Mouse (Mus musculus) heart, adult 2 months (tissue): ENCODE measurements at regions not wholly inside any gene's neighbourhood (a gene's known extent, or its start where the extent isn't known, plus 50 kb on each side); places are given as distances from the start of the nearest gene placed in this dataset.

ENCODE experiments used
- DNase-seq, 2 experiments: peaks; one replicate each; pipeline ENCODE4 v3.0.0; 2021
- H3K27ac ChIP-seq: fragments of 200-600 bp; 2 replicates; pipeline ENCODE4 v1.8.1; 2022
- H3K27me3 ChIP-seq: fragments of 200-500 bp; 2 replicates; pipeline ENCODE4 v1.6.1; 2012; ENCODE audit warnings: mild to moderate bottlenecking, low read length, inconsistent platforms, mixed read lengths; ENCODE audit not compliant: control insufficient read depth, insufficient read depth
- H3K36me3 ChIP-seq: fragments of 200-500 bp; 2 replicates; pipeline ENCODE4 v1.6.1; 2012; ENCODE audit warnings: low read length, inconsistent platforms; ENCODE audit not compliant: control insufficient read depth, insufficient read depth
- H3K4me1 ChIP-seq: fragments of 200-500 bp; 2 replicates; pipeline ENCODE4 v1.6.1; 2011; ENCODE audit warnings: low read length; ENCODE audit not compliant: control insufficient read depth, insufficient read depth
- H3K4me3 ChIP-seq: fragments of 200-600 bp; 2 replicates; pipeline ENCODE4 v1.8.1; 2022
- H3K79me2 ChIP-seq: fragments of 200-500 bp; replicated peaks from 2 replicates; pipeline ENCODE4 v1.6.1; 2012; ENCODE audit warnings: mild to moderate bottlenecking, inconsistent platforms, low read length, moderate library complexity, mixed read lengths; ENCODE audit not compliant: control insufficient read depth, insufficient read depth
- H3K9ac ChIP-seq: fragments of 200-500 bp; 2 replicates; pipeline ENCODE4 v1.6.1; 2012; ENCODE audit warnings: low read depth, mild to moderate bottlenecking, control low read depth, inconsistent platforms, low read length, mixed read lengths
- CTCF ChIP-seq: fragments of 200-600 bp; IDR thresholded peaks from 2 replicates; pipeline ENCODE4 v1.8.1; 2022; ENCODE audit warnings: antibody characterized with exemption, mild to moderate bottlenecking, moderate library complexity
- EP300 ChIP-seq: fragments of 200-500 bp; IDR thresholded peaks from 2 replicates; pipeline ENCODE4 v1.6.1; 2011; ENCODE audit warnings: low read depth, low read length, control low read depth; ENCODE audit not compliant: insufficient read depth
- POLR2A ChIP-seq: fragments of 200-500 bp; IDR thresholded peaks from 2 replicates; pipeline ENCODE4 v1.6.1; 2011; ENCODE audit warnings: mild to moderate bottlenecking, low read depth, low read length, control low read depth; ENCODE audit not compliant: insufficient read depth
- WGBS: fragments of 180-500 bp; shearing (Covaris S2); methylation state at CpG from one replicate; pipeline ENCODE4 v1.1.7; 2018; 5-methylcytosine and 5-hydroxymethylcytosine counted together
- intact Hi-C: fragments of 180-260 bp; cut with DNase I; formaldehyde crosslinking; loops from one replicate; pipeline ENCODE4 v1.15.1; 2025

- 50% methylated on average over 4 of the region's 4 CpGs for WGBS
- intact Hi-C loops: no loop called here
- DNase-seq: no peak
- no peaks in the 10 kb centered on the region for H3K27me3 ChIP-seq
- no peak overlapping the region for H3K4me3 ChIP-seq
- H3K36me3 ChIP-seq: no peaks in the 10 kb centered on the region
- H3K4me1 ChIP-seq: no peaks in the 10 kb centered on the region
- TF ChIP-seq CTCF (no peak), EP300 (no peak), POLR2A (no peak)
- H3K9ac ChIP-seq: no peak overlapping the region
- H3K27ac ChIP-seq: no peak overlapping the region
- no peaks in the 10 kb centered on the region for H3K79me2 ChIP-seq
These were observed 59.1 kb upstream of the Sox9 start for GRCm38 (mm10) chr11:112722936-112723335.

GRCm38 (mm10) chr11:112728154-112728952 lies 53.7 kb upstream of the Sox9 start:
- Histone ChIP-seq H3K27me3 (no peaks in the 10 kb centered on the region), H3K4me3 (no peak overlapping the region), H3K36me3 (no peaks in the 10 kb centered on the region), H3K27ac (no peak overlapping the region), H3K4me1 (no peaks in the 10 kb centered on the region), H3K9ac (no peak overlapping the region), H3K79me2 (no peaks in the 10 kb centered on the region)
- WGBS: 40% methylated on average over 15 of the region's 15 CpGs
- DNase-seq: no peak
- TF ChIP-seq CTCF: no peak
- no peak for TF ChIP-seq EP300
- no peak for TF ChIP-seq POLR2A
- intact Hi-C loops: no loop called here
